Mouse (Mus musculus): Measurements from ENCODE around the gene Myo15b. TPM values are rescaled to one million over a fixed set of nuclear protein-coding genes. Genes with fewer than 3 reads are reported as not detected.

Gene Myo15b
- polyA plus RNA-seq, 1 experiment from 2014 or later = 0.45 TPM

DNA sequence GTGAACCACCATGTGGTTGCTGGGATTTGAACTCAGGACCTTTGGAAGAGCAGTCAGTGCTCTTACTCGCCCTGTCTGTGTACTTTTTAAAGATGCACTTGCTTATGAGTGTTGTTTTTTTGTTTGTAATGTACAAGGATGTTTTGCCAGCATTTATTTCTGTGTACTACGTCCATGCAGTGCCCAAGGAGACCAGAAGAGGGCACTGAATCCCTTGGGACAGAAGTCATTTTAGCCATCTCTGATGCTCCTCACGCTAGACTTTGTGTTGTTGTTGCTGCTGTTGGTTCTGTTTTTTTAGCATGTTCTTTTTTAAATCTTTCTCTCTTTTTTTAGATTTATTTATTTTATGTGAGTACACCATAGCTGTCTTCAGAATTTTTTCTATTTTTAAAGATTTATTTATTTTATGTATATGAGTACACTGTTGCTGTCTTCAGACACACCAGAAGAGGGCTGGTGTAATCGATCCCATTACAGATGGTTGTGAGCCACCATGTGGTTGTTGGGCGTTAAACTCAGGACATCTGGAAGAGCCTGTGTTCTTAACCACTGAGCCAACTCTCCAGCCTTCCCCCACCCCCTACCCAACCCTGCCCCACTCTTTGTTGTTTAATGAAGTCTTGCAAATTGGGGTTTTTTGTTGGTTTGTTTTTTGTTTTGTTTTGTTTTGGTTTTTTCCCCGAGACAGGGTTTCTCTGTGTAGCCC, 62.1 kb downstream of the Myo15b start:
- Histone ChIP-seq H3K36me3 (replicated peaks) (peaks cover 47% of the 10 kb centered on the region), H3K27ac (replicated peaks) (peak overlapping the region; percentile 56), H3K9ac (no peak overlapping the region), H3K9me3 (replicated peaks) (no peaks in the 10 kb centered on the region), H3K4me2 (no peak overlapping the region), H3K4me3 (replicated peaks) (no peak overlapping the region), H3K27me3 (no peaks in the 10 kb centered on the region), H3K4me1 (replicated peaks) (peaks cover 16% of the 10 kb centered on the region)
- peak; percentile 63 for ATAC-seq (ENCODE audit: insufficient read depth)
- 30% methylated on average over 6 of the region's 6 CpGs for WGBS (ENCODE audit: insufficient replicate concordance)

DNA sequence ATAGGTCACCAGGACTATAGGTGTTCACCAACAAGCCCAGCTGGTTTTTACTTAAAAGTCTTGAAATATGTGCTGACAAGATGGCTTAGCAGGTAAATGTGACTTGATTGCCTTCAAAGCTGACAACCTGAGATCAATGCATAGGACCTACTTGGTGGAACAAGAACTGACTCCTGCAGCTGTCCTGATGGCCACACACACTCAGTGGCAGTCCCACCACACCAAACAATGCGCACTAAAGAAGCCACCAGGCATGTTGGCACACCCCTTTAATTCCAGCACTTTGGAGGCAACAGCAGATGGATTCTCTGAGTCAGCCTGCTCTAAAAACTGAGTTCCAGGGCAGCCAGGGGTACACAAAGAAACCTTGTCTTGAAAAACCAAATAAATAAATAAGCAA, 63.8 kb downstream of the Myo15b start:
- Histone ChIP-seq H3K4me1 (replicated peaks) (peaks cover 9% of the 10 kb centered on the region), H3K9ac (no peak overlapping the region), H3K36me3 (replicated peaks) (peaks cover 36% of the 10 kb centered on the region), H3K27ac (replicated peaks) (no peak overlapping the region), H3K4me2 (no peak overlapping the region), H3K4me3 (replicated peaks) (no peak overlapping the region), H3K9me3 (replicated peaks) (no peaks in the 10 kb centered on the region), H3K27me3 (no peaks in the 10 kb centered on the region)
- 94% methylated on average over 1 of the region's 1 CpGs for WGBS (ENCODE audit: insufficient replicate concordance)
- no peak for ATAC-seq (ENCODE audit: insufficient read depth)

DNA sequence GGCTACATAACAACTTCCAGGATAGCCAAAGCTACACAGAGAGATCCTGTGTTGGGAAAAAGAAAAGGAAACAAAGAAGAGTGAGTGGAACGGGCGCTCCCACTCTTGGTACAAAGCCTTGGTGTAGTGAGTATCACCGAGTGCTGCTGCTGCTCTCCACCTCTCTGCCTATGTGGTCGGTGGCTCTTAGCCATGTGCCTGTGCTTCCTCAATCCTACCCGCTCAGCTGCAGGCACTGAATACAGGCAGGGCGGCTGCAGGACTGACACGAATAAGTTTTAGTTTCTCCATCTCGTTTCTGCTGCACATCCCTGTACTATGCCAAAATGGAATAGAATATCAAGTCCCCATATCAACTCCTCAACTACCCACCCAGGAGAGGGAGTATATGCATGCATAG, 70.8 kb downstream of the Myo15b start:
- Histone ChIP-seq H3K27me3 (no peaks in the 10 kb centered on the region), H3K4me3 (replicated peaks) (no peak overlapping the region), H3K4me2 (no peak overlapping the region), H3K9ac (no peak overlapping the region), H3K36me3 (replicated peaks) (peaks cover 35% of the 10 kb centered on the region), H3K4me1 (replicated peaks) (peaks cover 22% of the 10 kb centered on the region), H3K27ac (replicated peaks) (no peak overlapping the region), H3K9me3 (replicated peaks) (no peaks in the 10 kb centered on the region)
- 77% methylated on average over 8 of the region's 8 CpGs for WGBS (ENCODE audit: insufficient replicate concordance)
- no peak for ATAC-seq (ENCODE audit: insufficient read depth)

DNA sequence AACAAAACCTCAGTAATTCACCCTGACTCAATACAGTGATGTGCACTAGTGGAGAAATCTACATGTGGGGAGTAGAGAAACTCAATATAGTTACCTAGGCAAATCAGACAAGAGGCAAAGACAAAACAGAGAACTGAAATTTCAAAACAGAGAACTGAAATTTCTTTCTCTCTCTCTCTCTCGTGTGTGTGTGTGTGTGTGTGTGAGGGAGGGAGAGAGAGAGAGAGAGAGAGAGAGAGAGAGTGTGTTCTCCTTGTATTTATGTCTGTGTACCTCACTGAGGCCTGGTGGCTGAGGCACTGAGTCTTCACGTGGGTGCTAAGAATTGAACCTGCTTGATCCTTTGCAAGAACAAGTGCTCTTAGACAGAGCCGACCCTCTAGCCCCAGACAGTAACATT, 71.6 kb downstream of the Myo15b start:
- no peak overlapping the region for H3K4me3 ChIP-seq (replicated peaks)
- WGBS (ENCODE audit: insufficient replicate concordance) = 44% methylated on average over 3 of the region's 3 CpGs
- H3K9me3 ChIP-seq (replicated peaks) = no peaks in the 10 kb centered on the region
- no peak overlapping the region for H3K27ac ChIP-seq (replicated peaks)
- no peak overlapping the region for H3K4me2 ChIP-seq
- peaks cover 30% of the 10 kb centered on the region for H3K4me1 ChIP-seq (replicated peaks)
- no peaks in the 10 kb centered on the region for H3K27me3 ChIP-seq
- peaks cover 27% of the 10 kb centered on the region for H3K36me3 ChIP-seq (replicated peaks)
- no peak for ATAC-seq (ENCODE audit: insufficient read depth)
- H3K9ac ChIP-seq = no peak overlapping the region

DNA sequence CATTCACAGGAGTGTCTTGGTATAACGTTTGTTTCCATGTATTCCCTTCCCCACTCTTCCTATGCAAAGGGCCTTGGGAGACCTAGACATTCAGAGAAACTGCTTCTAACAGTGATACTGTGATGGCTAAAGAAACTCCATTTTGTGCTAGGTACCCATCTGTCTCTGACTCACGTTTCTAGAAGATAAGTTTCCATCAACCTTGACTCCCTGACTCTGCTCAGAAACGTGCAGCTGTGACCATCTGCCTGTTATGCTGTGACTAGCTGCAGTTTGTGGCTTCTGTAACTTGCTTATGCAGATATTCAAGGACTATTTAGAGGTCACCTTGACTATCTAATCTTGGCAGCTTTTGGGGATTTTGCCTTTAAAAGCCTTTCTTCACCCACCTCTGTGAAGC, 73.0 kb downstream of the Myo15b start:
- H3K27me3 ChIP-seq = no peaks in the 10 kb centered on the region
- no peaks in the 10 kb centered on the region for H3K9me3 ChIP-seq (replicated peaks)
- no peak overlapping the region for H3K9ac ChIP-seq
- H3K27ac ChIP-seq (replicated peaks) = no peak overlapping the region
- peaks cover 32% of the 10 kb centered on the region for H3K4me1 ChIP-seq (replicated peaks)
- H3K4me2 ChIP-seq = no peak overlapping the region
- peaks cover 31% of the 10 kb centered on the region for H3K36me3 ChIP-seq (replicated peaks)
- H3K4me3 ChIP-seq (replicated peaks) = no peak overlapping the region
- WGBS (ENCODE audit: insufficient replicate concordance) = 57% methylated on average over 3 of the region's 3 CpGs
- no peak for ATAC-seq (ENCODE audit: insufficient read depth)

DNA sequence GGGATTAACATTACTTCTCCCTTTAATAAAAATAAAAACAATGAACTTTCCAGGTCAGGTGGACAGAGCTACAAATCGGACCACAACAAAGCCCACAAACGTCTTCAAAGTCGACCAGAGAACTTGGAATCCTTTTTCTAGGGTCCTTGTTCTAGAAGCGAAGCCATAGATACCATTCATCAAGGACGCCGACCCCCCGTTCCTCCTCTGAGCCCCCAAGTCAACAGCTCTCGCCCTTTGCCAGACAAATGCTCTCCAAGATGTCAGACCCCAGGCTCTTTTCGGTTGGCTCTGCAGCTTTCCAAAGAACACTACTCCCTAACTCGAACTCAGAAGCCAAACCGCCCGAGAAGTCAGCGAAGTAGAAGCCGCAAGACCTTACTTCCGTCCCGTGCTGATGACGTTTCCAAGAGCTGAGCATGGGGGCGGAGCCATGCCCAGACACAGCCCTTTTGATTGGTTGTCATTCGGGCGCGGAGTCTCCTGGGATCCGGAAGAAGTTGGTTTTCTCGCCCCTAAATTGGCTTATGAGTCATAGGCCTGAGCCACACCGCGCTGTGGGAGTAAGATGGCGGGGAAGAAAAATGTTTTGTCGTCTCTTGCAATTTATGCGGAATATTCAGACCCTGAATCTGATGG, 75.0 kb downstream of the Myo15b start, which contains the start of the genes Sap30bp and Recql5:
TSS of gene Sap30bp (plus strand) at position 175 of the 639 bp plus-strand sequence.
TSS of gene Recql5 (minus strand) at position 370 of the 639 bp plus-strand sequence.
- Histone ChIP-seq H3K27ac (replicated peaks) (peak within 1 kb of the TSS; percentile 65), H3K4me3 (replicated peaks) (peak within 1 kb of the TSS; percentile 81), H3K36me3 (replicated peaks) (peaks cover 32% of the 10 kb centered on the region), H3K9me3 (replicated peaks) (no peaks in the 10 kb centered on the region), H3K4me1 (replicated peaks) (peaks cover 32% of the 10 kb centered on the region), H3K4me2 (peak within 1 kb of the TSS; percentile 81), H3K9ac (peak within 1 kb of the TSS; percentile 76), H3K27me3 (no peaks in the 10 kb centered on the region)
- ATAC-seq (ENCODE audit: insufficient read depth) = peak; percentile 99
- WGBS (ENCODE audit: insufficient replicate concordance) = under 1% methylated on average over 28 of the region's 28 CpGs

DNA sequence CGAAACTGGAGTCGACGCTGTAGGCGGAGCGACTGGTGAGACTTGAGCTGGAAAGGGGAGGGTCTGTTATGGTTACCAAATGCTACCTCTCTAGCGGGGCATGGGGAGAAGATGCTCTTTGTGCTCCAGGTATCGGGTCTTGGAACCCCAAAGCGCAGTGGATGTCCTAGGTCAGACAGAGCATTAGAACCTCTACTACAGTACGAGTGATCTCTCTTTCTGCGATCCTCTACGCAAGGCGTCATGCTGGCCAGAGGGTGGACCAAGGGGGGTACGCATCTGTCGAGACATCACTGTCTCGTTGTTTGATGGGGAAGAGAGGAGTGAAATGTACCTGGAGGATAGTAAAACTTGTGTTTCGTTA, 75.5 kb downstream of the Myo15b start:
- H3K27ac ChIP-seq (replicated peaks) = peak overlapping the region; percentile 65
- no peaks in the 10 kb centered on the region for H3K27me3 ChIP-seq
- peak; percentile 47 for ATAC-seq (ENCODE audit: insufficient read depth)
- H3K4me3 ChIP-seq (replicated peaks) = peak overlapping the region; percentile 81
- H3K9ac ChIP-seq = peak overlapping the region; percentile 76
- H3K4me1 ChIP-seq (replicated peaks) = peaks cover 32% of the 10 kb centered on the region
- no peaks in the 10 kb centered on the region for H3K9me3 ChIP-seq (replicated peaks)
- H3K4me2 ChIP-seq = peak overlapping the region; percentile 78
- under 1% methylated on average over 16 of the region's 16 CpGs for WGBS (ENCODE audit: insufficient replicate concordance)
- peaks cover 31% of the 10 kb centered on the region for H3K36me3 ChIP-seq (replicated peaks)

DNA sequence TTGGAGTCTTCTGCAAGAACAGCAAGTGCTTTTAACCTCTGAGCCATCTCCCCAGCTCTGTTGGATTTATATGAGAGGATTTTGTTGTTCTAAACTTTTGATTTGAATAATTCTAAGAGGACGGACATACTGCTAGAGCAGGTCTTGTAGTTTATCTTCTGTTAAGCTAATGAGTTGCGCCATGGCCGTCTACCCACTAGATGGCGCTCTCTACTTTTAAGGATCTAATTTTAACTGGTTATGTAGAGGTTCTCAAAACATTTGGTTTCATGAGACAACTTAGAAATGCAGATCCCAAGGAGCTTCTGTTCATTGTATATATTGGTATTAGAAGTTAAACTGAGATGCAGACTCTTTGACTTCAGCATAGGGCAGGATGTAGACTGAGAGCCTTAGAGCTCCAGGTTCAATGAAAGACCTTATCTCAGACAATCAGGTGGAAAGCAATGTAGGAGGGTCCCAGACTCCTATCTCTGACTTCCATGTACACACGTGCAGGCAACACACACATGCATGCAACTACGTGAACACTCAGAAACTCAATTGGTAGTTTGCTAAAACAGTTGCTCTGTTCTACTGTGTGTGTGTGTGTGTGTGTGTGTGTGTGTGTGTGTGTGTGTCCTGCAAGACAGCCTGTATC, 81.6 kb downstream of the Myo15b start:
- H3K36me3 ChIP-seq (replicated peaks) = peaks cover 70% of the 10 kb centered on the region
- WGBS (ENCODE audit: insufficient replicate concordance) = 14% methylated on average over 6 of the region's 6 CpGs
- no peak overlapping the region for H3K4me2 ChIP-seq
- H3K27me3 ChIP-seq = no peaks in the 10 kb centered on the region
- H3K9ac ChIP-seq = no peak overlapping the region
- peak; percentile 22; the same call in 1 of the 2 replicates for ATAC-seq (ENCODE audit: insufficient read depth)
- 0 out of 2 replicates have a peak overlapping the region, but pooled peaks have one; percentile 19 for H3K27ac ChIP-seq (replicated peaks)
- peaks cover 6% of the 10 kb centered on the region for H3K4me1 ChIP-seq (replicated peaks)
- H3K4me3 ChIP-seq (replicated peaks) = no peak overlapping the region
- H3K9me3 ChIP-seq (replicated peaks) = no peaks in the 10 kb centered on the region

DNA sequence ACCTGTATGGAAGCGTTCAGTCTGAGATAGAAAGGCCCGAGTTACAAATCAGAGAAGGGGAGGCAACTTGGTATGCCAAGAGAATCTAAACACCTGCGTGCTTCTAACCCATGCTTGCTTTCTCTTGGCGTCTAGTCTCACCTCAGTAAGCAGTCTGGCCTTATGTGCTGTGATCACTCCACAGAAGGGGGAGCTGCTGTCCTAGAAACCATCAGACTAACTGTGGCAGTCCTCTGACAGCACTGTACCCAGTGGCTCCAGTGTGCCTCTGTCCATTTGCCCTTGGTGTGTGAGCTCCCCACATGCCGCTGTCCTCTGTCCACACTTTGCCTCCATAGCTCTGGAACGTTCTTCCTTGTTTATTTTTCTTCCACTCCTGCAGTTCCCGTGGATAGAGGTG, 83.8 kb downstream of the Myo15b start:
- ATAC-seq (ENCODE audit: insufficient read depth) = no peak
- Histone ChIP-seq H3K27ac (replicated peaks) (no peak overlapping the region), H3K27me3 (no peaks in the 10 kb centered on the region), H3K4me2 (no peak overlapping the region), H3K9me3 (replicated peaks) (no peaks in the 10 kb centered on the region), H3K9ac (no peak overlapping the region), H3K4me1 (replicated peaks) (peaks cover 3% of the 10 kb centered on the region; the same call in 1 of the 2 replicates), H3K36me3 (replicated peaks) (peaks cover 69% of the 10 kb centered on the region), H3K4me3 (replicated peaks) (no peak overlapping the region)
- WGBS (ENCODE audit: insufficient replicate concordance) = 83% methylated on average over 7 of the region's 7 CpGs
